Mouse (Mus musculus): Measurements from ENCODE around the gene Lingo2.

DNA sequence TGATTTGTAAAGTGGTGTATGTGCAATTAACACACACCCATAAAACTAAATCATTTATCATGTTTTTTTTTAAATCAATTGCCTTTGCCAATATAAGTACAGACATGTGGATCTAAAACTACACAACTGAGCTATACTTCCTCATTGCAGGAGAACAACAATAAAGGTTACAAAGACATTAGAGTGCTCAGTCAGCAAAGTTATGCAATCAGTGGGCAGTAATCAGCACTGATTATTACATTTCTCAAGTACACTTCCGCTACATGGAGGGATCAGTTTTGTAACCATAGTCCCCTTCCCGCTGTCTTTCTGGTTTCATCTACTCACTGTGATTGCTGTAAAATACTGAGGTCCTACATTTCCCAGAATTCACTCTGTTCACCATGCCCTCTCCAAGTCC, 912.8 kb downstream of the Lingo2 start:
- TF ChIP-seq CTCF (IDR thresholded peaks at IDR 0.05; ENCODE audit: control insufficient read depth, insufficient read depth, insufficient replicate concordance, low read depth, low read length): no peak
- no peak for TF ChIP-seq POLR2A (IDR thresholded peaks at IDR 0.05; ENCODE audit: control insufficient read depth, low read depth, low read length)
